Mouse (Mus musculus): Measurements from ENCODE around the gene Npb. TPM values are rescaled to one million over a fixed set of nuclear protein-coding genes. Genes with fewer than 3 reads are reported as not detected.

Npb gene
- polyA plus RNA-seq, 1 experiment from 2014 or later, result not detected

GRCm38 (mm10) chr11:120578024-120578693, 30.1 kb upstream of the Npb start:
- no peak overlapping the region for H3K4me3 ChIP-seq (ENCODE audit: low read depth, low read length)
- peaks cover 12% of the 10 kb centered on the region for H3K4me1 ChIP-seq (replicated peaks; ENCODE audit: control insufficient read depth, insufficient read depth, low read length)

GRCm38 (mm10) chr11:120578694-120579243, 29.5 kb upstream of the Npb start:
- DNase-seq (ENCODE audit: low spot score), result no peak
- 72% methylated on average over 11 of the region's 11 CpGs for WGBS

More at GRCm38 (mm10) chr11:120578024-120578693, 30.1 kb upstream of the Npb start:
- H3K9ac ChIP-seq (ENCODE audit: low read depth, low read length), result peak overlapping the region; percentile 28; the same call in 1 of the 2 replicates
- peaks cover 19% of the 10 kb centered on the region for H3K36me3 ChIP-seq (ENCODE audit: control insufficient read depth, insufficient read depth, low read length)
- no peak overlapping the region for H3K27ac ChIP-seq (ENCODE audit: low read depth, low read length)
- no peaks in the 10 kb centered on the region for H3K9me3 ChIP-seq (ENCODE audit: control insufficient read depth, low read length)
- 85% methylated on average over 10 of the region's 10 CpGs for WGBS
- H3K4me2 ChIP-seq (replicated peaks; ENCODE audit: low read depth, low read length), result no peak overlapping the region
- DNase-seq (ENCODE audit: low spot score) (no peak), ATAC-seq (ENCODE audit: low FRiP score) (no peak)
- H3K27me3 ChIP-seq (ENCODE audit: control insufficient read depth, insufficient read depth, low read length), result no peaks in the 10 kb centered on the region

GRCm38 (mm10) chr11:120579316-120580107, 28.8 kb upstream of the Npb start:
- peak overlapping the region; percentile 51; the same call in 1 of the 2 replicates for H3K27ac ChIP-seq (ENCODE audit: low read depth, low read length)
- ATAC-seq (ENCODE audit: low FRiP score) (no peak), DNase-seq (ENCODE audit: low spot score) (peak; percentile 92)
- H3K4me1 ChIP-seq (replicated peaks; ENCODE audit: control insufficient read depth, insufficient read depth, low read length), result peaks cover 8% of the 10 kb centered on the region
- H3K4me3 ChIP-seq (ENCODE audit: low read depth, low read length), result peak overlapping the region; percentile 94
- peak overlapping the region; percentile 98 for H3K9ac ChIP-seq (ENCODE audit: low read depth, low read length)
- no peaks in the 10 kb centered on the region for H3K27me3 ChIP-seq (ENCODE audit: control insufficient read depth, insufficient read depth, low read length)
- WGBS, result 71% methylated on average over 15 of the region's 15 CpGs
- H3K4me2 ChIP-seq (replicated peaks; ENCODE audit: low read depth, low read length), result peak overlapping the region; percentile 96
- H3K36me3 ChIP-seq (ENCODE audit: control insufficient read depth, insufficient read depth, low read length), result peaks cover 19% of the 10 kb centered on the region
- H3K9me3 ChIP-seq (ENCODE audit: control insufficient read depth, low read length), result no peaks in the 10 kb centered on the region

More at GRCm38 (mm10) chr11:120578694-120579243, 29.5 kb upstream of the Npb start:
- H3K4me2 ChIP-seq (replicated peaks; ENCODE audit: low read depth, low read length), result no peak overlapping the region
- no peaks in the 10 kb centered on the region for H3K27me3 ChIP-seq (ENCODE audit: control insufficient read depth, insufficient read depth, low read length)
- no peak overlapping the region for H3K9ac ChIP-seq (ENCODE audit: low read depth, low read length)
- no peak overlapping the region for H3K27ac ChIP-seq (ENCODE audit: low read depth, low read length)
- peaks cover 12% of the 10 kb centered on the region for H3K4me1 ChIP-seq (replicated peaks; ENCODE audit: control insufficient read depth, insufficient read depth, low read length)
- no peak for ATAC-seq (ENCODE audit: low FRiP score)
- peaks cover 19% of the 10 kb centered on the region for H3K36me3 ChIP-seq (ENCODE audit: control insufficient read depth, insufficient read depth, low read length)
- H3K9me3 ChIP-seq (ENCODE audit: control insufficient read depth, low read length), result no peaks in the 10 kb centered on the region
- H3K4me3 ChIP-seq (ENCODE audit: low read depth, low read length), result no peak overlapping the region

GRCm38 (mm10) chr11:120580190-120580589, 28.1 kb upstream of the Npb start:
- Histone ChIP-seq H3K27ac (ENCODE audit: low read depth, low read length) (peak overlapping the region; percentile 82), H3K9me3 (ENCODE audit: control insufficient read depth, low read length) (no peaks in the 10 kb centered on the region), H3K27me3 (ENCODE audit: control insufficient read depth, insufficient read depth, low read length) (no peaks in the 10 kb centered on the region), H3K4me1 (replicated peaks; ENCODE audit: control insufficient read depth, insufficient read depth, low read length) (peaks cover 6% of the 10 kb centered on the region), H3K4me3 (ENCODE audit: low read depth, low read length) (peak overlapping the region; percentile 94), H3K36me3 (ENCODE audit: control insufficient read depth, insufficient read depth, low read length) (peaks cover 20% of the 10 kb centered on the region), H3K9ac (ENCODE audit: low read depth, low read length) (peak overlapping the region; percentile 98), H3K4me2 (replicated peaks; ENCODE audit: low read depth, low read length) (peak overlapping the region; percentile 96)
- DNase-seq (ENCODE audit: low spot score) (no peak), ATAC-seq (ENCODE audit: low FRiP score) (no peak)
- WGBS, result 63% methylated on average over 7 of the region's 7 CpGs

GRCm38 (mm10) chr11:120580871-120581331, 27.4 kb upstream of the Npb start:
- peaks cover 25% of the 10 kb centered on the region for H3K36me3 ChIP-seq (ENCODE audit: control insufficient read depth, insufficient read depth, low read length)
- ATAC-seq (ENCODE audit: low FRiP score), result peak; percentile 29; the same call in 1 of the 2 replicates
- no peaks in the 10 kb centered on the region for H3K27me3 ChIP-seq (ENCODE audit: control insufficient read depth, insufficient read depth, low read length)
- DNase-seq (ENCODE audit: low spot score), result peak; percentile 59
- H3K27ac ChIP-seq (ENCODE audit: low read depth, low read length), result peak overlapping the region; percentile 82
- under 1% methylated on average over 33 of the region's 44 CpGs for WGBS
- H3K9me3 ChIP-seq (ENCODE audit: control insufficient read depth, low read length), result no peaks in the 10 kb centered on the region
- H3K4me3 ChIP-seq (ENCODE audit: low read depth, low read length), result peak overlapping the region; percentile 94
- H3K9ac ChIP-seq (ENCODE audit: low read depth, low read length), result peak overlapping the region; percentile 98
- H3K4me2 ChIP-seq (replicated peaks; ENCODE audit: low read depth, low read length), result peak overlapping the region; percentile 96
- peaks cover 6% of the 10 kb centered on the region for H3K4me1 ChIP-seq (replicated peaks; ENCODE audit: control insufficient read depth, insufficient read depth, low read length)

GRCm38 (mm10) chr11:120581490-120582267, 26.6 kb upstream of the Npb start, which contains the start of gene Arhgdia:
Arhgdia (minus strand) TSS chr11:120581624.
- peak within 1 kb of the TSS; percentile 82 for H3K27ac ChIP-seq (ENCODE audit: low read depth, low read length)
- H3K9me3 ChIP-seq (ENCODE audit: control insufficient read depth, low read length), result no peaks in the 10 kb centered on the region
- ATAC-seq (ENCODE audit: low FRiP score), result peak; percentile 64
- peaks cover 26% of the 10 kb centered on the region for H3K36me3 ChIP-seq (ENCODE audit: control insufficient read depth, insufficient read depth, low read length)
- peaks cover 6% of the 10 kb centered on the region for H3K4me1 ChIP-seq (replicated peaks; ENCODE audit: control insufficient read depth, insufficient read depth, low read length)
- H3K27me3 ChIP-seq (ENCODE audit: control insufficient read depth, insufficient read depth, low read length), result no peaks in the 10 kb centered on the region
- H3K9ac ChIP-seq (ENCODE audit: low read depth, low read length), result peak within 1 kb of the TSS; percentile 98
- H3K4me3 ChIP-seq (ENCODE audit: low read depth, low read length), result peak within 1 kb of the TSS; percentile 94
- 6% methylated on average over 54 of the region's 75 CpGs for WGBS
- DNase-seq (ENCODE audit: low spot score), result peak; percentile 93
- H3K4me2 ChIP-seq (replicated peaks; ENCODE audit: low read depth, low read length), result peak within 1 kb of the TSS; percentile 96

GRCm38 (mm10) chr11:120582268-120582981, 25.9 kb upstream of the Npb start:
- ATAC-seq (ENCODE audit: low FRiP score), result no peak

More at GRCm38 (mm10) chr11:120582268-120582981, 25.9 kb upstream of the Npb start:
- peak; percentile 33 for DNase-seq (ENCODE audit: low spot score)
- Histone ChIP-seq H3K9ac (ENCODE audit: low read depth, low read length) (peak overlapping the region; percentile 98), H3K27me3 (ENCODE audit: control insufficient read depth, insufficient read depth, low read length) (no peaks in the 10 kb centered on the region), H3K4me3 (ENCODE audit: low read depth, low read length) (peak overlapping the region; percentile 94; the same call in 1 of the 2 replicates), H3K4me1 (replicated peaks; ENCODE audit: control insufficient read depth, insufficient read depth, low read length) (peaks cover 6% of the 10 kb centered on the region), H3K27ac (ENCODE audit: low read depth, low read length) (peak overlapping the region; percentile 82), H3K36me3 (ENCODE audit: control insufficient read depth, insufficient read depth, low read length) (peaks cover 26% of the 10 kb centered on the region), H3K9me3 (ENCODE audit: control insufficient read depth, low read length) (no peaks in the 10 kb centered on the region), H3K4me2 (replicated peaks; ENCODE audit: low read depth, low read length) (peak overlapping the region; percentile 96)
- WGBS, result 73% methylated on average over 8 of the region's 8 CpGs

Data from hindbrain, embryonic 11.5 days (tissue).